Mouse (Mus musculus): Measurements from ENCODE around the gene Mfsd4b3.
"Not testable (repeated sequence)": the region's sequence is repeated elsewhere in the genome, so short reads cannot be mapped to it uniquely, and the experiment has no call there.

Gene Mfsd4b3

DNA sequence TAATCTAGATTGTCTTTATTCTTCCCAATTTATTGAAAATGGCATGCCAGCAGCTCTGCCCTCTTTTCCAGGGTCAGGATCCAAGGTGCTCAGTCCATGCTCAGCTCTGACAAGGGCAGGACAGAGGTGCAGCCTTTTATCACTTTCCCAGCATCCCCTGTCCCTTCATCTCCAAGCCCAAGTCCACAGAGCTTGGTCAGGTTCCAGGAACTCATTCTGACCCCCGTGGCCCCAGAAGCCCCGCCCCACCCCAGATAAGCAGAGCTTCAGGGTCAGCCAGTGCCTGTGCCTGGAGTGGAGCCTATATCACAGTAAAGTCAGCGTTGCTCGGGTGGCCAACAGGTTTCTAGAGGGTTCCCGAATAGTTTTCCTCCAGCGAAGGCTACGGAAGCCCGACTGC lies 35.4 kb downstream of the Mfsd4b3 start:
- DNase-seq (ENCODE audit: low spot score in 2 of 2): not testable (repeated sequence)

DNA sequence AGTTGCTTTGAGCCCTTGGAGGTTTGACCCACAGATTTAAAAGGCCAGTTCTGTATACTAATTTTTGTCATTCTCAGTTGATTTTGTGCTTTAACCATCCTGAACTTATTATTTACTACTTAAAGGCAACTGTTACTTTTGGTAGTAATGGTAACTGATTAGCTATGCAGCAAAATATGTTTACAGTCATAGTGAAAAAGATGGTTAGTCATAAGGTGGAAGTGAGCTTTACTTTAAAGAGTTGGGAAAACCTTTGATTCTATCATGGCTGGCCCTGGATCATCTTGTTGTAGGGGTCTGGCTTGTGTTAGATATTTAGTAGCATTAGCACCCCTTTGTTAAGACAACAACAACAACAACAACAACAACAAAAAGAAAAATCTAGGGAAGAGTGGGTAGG lies 47.3 kb downstream of the Mfsd4b3 start:
- DNase-seq (ENCODE audit: low spot score in 2 of 2): no peak

GRCm38 (mm10) chr10:39908768-39909441 lies 51.0 kb downstream of the Mfsd4b3 start:
- DNase-seq (ENCODE audit: low spot score in 2 of 2): no peak

DNA sequence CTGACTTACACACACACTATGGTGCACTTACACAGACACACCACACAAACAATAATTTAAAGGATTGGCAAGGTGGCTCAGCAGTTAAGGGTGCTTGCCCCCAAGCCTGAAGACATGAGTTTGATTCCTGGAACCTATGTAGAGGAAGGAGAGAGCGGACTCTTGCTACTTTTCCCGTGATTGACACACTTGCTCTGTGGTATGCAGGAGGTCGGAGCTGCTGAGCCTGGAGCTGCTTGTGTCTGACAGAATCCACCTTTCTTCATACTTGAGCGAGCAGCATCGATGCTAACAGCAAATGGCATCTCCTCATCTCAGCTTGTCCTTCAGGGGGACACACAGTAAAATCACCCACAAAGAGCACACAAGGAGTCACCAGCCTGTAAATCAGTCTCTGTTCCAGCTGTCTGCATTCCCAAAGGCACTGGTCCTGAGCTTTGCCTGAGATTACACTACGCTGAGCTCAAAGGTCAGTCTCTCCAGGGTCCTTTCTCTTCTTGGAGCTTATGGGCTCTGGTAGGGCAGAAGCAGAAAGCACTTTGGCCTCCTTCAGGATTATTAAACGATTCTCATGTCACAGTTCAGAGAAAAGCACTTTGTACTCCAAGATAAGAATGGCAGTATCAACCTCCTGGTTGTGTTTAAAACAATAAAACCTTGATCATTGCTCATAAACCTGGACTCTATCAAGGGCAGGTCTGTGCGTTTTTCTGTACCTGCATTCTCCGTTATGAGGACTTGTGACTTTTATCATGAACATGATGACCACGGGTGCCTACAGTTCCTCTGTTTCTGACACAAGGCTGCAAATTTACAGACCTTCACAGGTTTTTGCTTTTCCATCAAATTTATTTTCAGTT lies 52.9 kb downstream of the Mfsd4b3 start:
- no peak for DNase-seq (ENCODE audit: low spot score in 2 of 2)

DNA sequence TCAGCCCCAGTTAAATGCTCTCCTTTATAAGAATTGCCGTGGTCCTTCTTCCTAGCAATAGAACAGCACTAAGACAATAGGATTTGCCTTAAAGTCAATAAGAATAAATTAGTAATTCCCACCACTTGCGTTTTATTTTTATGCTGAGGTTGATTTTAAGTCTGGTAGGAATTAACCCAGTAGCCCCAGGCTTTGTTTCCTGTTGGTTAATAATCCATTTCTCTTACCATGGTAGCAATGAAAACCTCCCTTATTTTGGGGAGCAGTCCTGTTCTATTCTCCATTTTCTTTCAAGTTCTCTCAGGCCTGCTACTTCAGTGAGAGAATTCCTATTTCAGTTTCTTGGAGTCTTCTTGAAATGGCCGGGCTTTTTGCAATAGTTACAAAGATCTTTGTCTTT lies 55.8 kb downstream of the Mfsd4b3 start:
- no peak for DNase-seq (ENCODE audit: low spot score in 2 of 2)

DNA sequence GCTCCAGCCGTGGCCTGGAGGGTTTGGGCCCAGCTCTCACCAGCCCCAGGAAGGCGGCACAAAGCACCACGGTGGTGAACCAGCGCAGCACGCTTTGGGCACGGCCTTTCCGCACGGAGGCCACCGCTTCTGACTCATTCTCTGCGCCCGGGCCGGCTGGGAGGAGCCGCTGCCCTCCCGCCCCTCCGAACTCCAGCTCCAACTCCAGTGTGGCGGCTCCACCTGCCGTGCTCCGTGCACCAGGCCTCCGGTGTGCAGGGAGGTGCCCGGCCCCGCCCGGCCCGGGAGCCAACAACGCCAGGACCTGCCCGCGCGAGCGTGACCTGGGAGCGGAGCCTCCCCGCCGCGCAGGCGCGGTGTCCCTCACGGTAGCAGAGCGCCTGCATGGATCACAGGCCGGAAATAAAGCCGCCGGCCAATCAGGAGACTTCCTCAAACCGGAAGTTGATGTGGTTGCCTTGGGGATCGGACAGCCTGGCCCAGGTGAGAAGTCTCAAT lies 61.0 kb downstream of the Mfsd4b3 start, which contains the start of gene Mfsd4b4:
Mfsd4b4 (minus strand) TSS at position 365 of the 498 bp plus-strand sequence.
- peak; percentile 45 to 80 for DNase-seq (ENCODE audit: low spot score in 2 of 2)

Measured in spleen, postnatal 10 days (tissue).